Mouse (Mus musculus): ENCODE measurements around the gene Gm21988. TPM values are rescaled to one million over a fixed set of nuclear protein-coding genes. Genes with fewer than 3 reads are reported as not detected.
A peak's percentile ranks its signal among the peaks of the same experiment; 100 is the strongest.

Gene Gm21988
- polyA plus RNA-seq, 1 experiment from 2014 or later = 15.9 TPM

DNA sequence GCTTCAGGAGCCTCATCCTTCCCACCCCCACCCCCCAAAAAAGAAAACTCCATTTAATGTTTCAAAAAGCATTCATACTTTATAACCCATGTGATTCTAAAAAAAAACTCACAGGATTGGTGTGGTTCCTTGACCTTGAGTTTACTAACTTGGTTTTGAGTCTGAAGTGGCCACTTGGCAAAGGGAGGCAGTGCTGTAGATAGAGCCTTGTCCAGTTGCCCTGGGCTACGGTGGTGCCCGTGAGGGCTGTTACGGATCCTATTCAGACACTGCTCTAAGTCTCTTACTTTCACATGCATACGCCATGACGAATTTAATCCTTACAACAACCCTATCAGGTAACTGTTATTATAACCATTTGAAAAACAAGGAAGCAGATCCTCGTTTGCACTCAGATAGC is 27.7 kb downstream of the Gm21988 start:
- WGBS = 66% methylated on average over 6 of the region's 6 CpGs
- H3K27ac ChIP-seq = no peak overlapping the region
- no peak overlapping the region for H3K9ac ChIP-seq (ENCODE audit: low read depth, low read length)
- no peak for DNase-seq (ENCODE audit: low spot score)
- no peak for TF ChIP-seq CTCF (IDR thresholded peaks at IDR 0.05; ENCODE audit: low read depth)
- H3K4me3 ChIP-seq (replicated peaks; ENCODE audit: low read depth, low read length) = no peak overlapping the region
- no peak overlapping the region for H3K4me2 ChIP-seq (ENCODE audit: low read length)
- H3K36me3 ChIP-seq (ENCODE audit: insufficient read depth, low read length) = no peaks in the 10 kb centered on the region
- peaks cover 8% of the 10 kb centered on the region for H3K27me3 ChIP-seq (ENCODE audit: insufficient read depth, low read length)
- peaks cover 16% of the 10 kb centered on the region for H3K4me1 ChIP-seq (replicated peaks; ENCODE audit: insufficient read depth, low read length)
- no peak for ATAC-seq (replicated peaks; ENCODE audit: low FRiP score, low read depth)
- H3K9me3 ChIP-seq (replicated peaks; ENCODE audit: low read length) = no peaks in the 10 kb centered on the region

DNA sequence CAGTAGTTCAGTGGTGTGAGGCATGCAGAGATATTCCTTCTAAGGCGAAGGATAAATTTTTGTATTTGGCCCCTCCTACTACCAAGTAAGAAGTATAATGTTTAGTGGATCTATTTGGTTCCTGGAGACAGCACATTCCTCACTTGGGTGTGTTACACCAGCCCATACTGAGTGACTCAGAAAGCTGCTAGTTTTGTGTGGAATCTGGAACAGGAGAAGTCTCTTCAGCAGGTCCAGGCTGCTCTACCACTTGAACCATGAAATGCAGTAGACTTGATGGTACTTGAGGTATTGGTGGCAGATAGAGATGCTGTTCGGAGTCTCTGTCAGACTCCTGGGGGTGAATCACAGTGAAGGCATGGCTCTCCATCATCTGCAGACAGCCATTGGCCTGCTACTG is 28.9 kb downstream of the Gm21988 start:
- H3K9ac ChIP-seq (ENCODE audit: low read depth, low read length) = no peak overlapping the region
- H3K27me3 ChIP-seq (ENCODE audit: insufficient read depth, low read length) = peaks cover 6% of the 10 kb centered on the region
- no peak for TF ChIP-seq CTCF (IDR thresholded peaks at IDR 0.05; ENCODE audit: low read depth)
- H3K27ac ChIP-seq = no peak overlapping the region
- H3K4me2 ChIP-seq (ENCODE audit: low read length) = no peak overlapping the region
- peaks cover 16% of the 10 kb centered on the region for H3K4me1 ChIP-seq (replicated peaks; ENCODE audit: insufficient read depth, low read length)
- no peak for DNase-seq (ENCODE audit: low spot score)
- no peak for ATAC-seq (replicated peaks; ENCODE audit: low FRiP score, low read depth)
- H3K4me3 ChIP-seq (replicated peaks; ENCODE audit: low read depth, low read length) = no peak overlapping the region
- 89% methylated on average over 2 of the region's 2 CpGs for WGBS
- no peaks in the 10 kb centered on the region for H3K36me3 ChIP-seq (ENCODE audit: insufficient read depth, low read length)
- H3K9me3 ChIP-seq (replicated peaks; ENCODE audit: low read length) = no peaks in the 10 kb centered on the region

DNA sequence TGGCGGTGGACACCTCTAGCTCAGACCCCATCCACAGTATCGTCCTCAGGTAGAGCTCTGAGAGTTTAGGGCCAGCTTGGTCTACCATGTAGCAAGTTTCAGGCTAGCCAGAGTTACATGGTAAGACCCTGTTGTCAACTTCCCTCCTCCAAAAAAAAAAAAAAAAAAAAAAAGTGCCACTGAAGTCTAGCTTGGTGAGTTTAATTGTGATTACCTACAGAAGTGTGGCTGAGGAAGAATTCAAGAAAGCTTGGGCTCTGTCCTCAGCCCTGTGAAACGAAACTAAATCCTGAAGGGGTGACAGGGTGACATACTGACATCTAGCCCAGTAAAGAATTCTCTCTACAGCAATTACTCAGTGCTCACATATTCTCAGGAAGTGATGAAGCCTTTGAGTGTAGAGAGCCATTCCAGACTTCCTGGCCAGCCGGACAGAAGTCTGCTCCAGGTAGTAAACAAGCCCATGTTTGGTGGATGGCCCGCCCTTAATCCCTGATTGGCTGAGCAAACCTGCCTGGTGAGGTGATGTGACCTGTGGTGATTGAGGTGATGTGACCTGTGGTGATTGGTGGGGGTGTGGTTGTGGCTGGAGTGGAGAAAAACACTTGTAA is 30.7 kb downstream of the Gm21988 start:
- Histone ChIP-seq H3K36me3 (ENCODE audit: insufficient read depth, low read length) (no peaks in the 10 kb centered on the region), H3K4me2 (ENCODE audit: low read length) (no peak overlapping the region), H3K4me3 (replicated peaks; ENCODE audit: low read depth, low read length) (no peak overlapping the region), H3K27me3 (ENCODE audit: insufficient read depth, low read length) (no peaks in the 10 kb centered on the region), H3K9me3 (replicated peaks; ENCODE audit: low read length) (no peaks in the 10 kb centered on the region), H3K27ac (no peak overlapping the region), H3K9ac (ENCODE audit: low read depth, low read length) (no peak overlapping the region), H3K4me1 (replicated peaks; ENCODE audit: insufficient read depth, low read length) (peaks cover 4% of the 10 kb centered on the region; the same call in 1 of the 2 replicates)
- WGBS = 67% methylated on average over 5 of the region's 5 CpGs
- no peak for ATAC-seq (replicated peaks; ENCODE audit: low FRiP score, low read depth)
- TF ChIP-seq CTCF (IDR thresholded peaks at IDR 0.05; ENCODE audit: low read depth) = no peak
- DNase-seq (ENCODE audit: low spot score) = no peak

DNA sequence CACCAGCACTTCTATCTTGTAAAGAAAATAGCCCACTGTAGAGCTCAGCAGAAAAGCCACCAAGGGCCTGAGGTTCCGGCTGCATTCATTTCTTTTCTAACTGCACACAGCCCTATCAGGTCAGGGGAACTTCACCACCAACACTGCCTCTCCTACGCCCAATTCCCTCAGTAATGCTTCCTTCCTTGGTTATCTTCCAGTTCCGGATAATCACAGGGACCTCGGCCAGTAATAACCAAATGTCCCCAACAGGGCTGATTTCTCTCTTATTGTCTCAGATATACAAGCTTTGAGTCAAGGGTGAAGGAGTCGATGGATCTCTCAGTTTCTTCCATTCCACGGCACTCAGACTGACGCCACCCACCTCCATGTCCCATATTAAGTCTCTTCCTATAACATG is 32.3 kb downstream of the Gm21988 start:
- H3K27ac ChIP-seq = no peak overlapping the region
- H3K27me3 ChIP-seq (ENCODE audit: insufficient read depth, low read length) = no peaks in the 10 kb centered on the region
- H3K9ac ChIP-seq (ENCODE audit: low read depth, low read length) = no peak overlapping the region
- 66% methylated on average over 7 of the region's 7 CpGs for WGBS
- no peak overlapping the region for H3K4me3 ChIP-seq (replicated peaks; ENCODE audit: low read depth, low read length)
- H3K4me2 ChIP-seq (ENCODE audit: low read length) = no peak overlapping the region
- ATAC-seq (replicated peaks; ENCODE audit: low FRiP score, low read depth) = no peak
- H3K4me1 ChIP-seq (replicated peaks; ENCODE audit: insufficient read depth, low read length) = no peaks in the 10 kb centered on the region
- no peaks in the 10 kb centered on the region for H3K36me3 ChIP-seq (ENCODE audit: insufficient read depth, low read length)
- DNase-seq (ENCODE audit: low spot score) = no peak
- TF ChIP-seq CTCF (IDR thresholded peaks at IDR 0.05; ENCODE audit: low read depth) = no peak
- no peaks in the 10 kb centered on the region for H3K9me3 ChIP-seq (replicated peaks; ENCODE audit: low read length)

DNA sequence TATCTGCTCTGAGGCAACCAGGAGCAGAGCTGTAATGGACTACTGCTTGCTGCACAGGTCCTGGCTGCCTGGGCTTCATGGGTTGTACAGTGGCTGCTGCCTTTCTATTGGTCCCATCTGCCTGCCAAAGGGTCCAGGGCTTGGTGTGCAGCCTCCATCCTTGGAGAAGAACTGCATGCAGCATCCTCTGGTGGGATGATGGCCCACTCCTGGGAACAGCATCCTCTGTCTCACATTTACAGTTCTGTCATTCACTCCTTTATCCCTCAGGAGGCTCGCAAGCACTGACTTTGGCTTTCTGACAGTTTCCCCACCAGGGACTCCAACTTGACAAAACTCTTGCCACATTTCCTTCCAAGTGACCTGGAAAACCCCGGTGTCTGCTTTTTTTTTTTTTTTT is 32.8 kb downstream of the Gm21988 start:
- 70% methylated on average over 2 of the region's 2 CpGs for WGBS
- Histone ChIP-seq H3K4me1 (replicated peaks; ENCODE audit: insufficient read depth, low read length) (no peaks in the 10 kb centered on the region), H3K9me3 (replicated peaks; ENCODE audit: low read length) (no peaks in the 10 kb centered on the region), H3K4me3 (replicated peaks; ENCODE audit: low read depth, low read length) (no peak overlapping the region), H3K36me3 (ENCODE audit: insufficient read depth, low read length) (no peaks in the 10 kb centered on the region), H3K4me2 (ENCODE audit: low read length) (no peak overlapping the region), H3K27ac (no peak overlapping the region), H3K27me3 (ENCODE audit: insufficient read depth, low read length) (no peaks in the 10 kb centered on the region), H3K9ac (ENCODE audit: low read depth, low read length) (no peak overlapping the region)
- ATAC-seq (replicated peaks; ENCODE audit: low FRiP score, low read depth) (no peak), DNase-seq (ENCODE audit: low spot score) (no peak)
- no peak for TF ChIP-seq CTCF (IDR thresholded peaks at IDR 0.05; ENCODE audit: low read depth)

DNA sequence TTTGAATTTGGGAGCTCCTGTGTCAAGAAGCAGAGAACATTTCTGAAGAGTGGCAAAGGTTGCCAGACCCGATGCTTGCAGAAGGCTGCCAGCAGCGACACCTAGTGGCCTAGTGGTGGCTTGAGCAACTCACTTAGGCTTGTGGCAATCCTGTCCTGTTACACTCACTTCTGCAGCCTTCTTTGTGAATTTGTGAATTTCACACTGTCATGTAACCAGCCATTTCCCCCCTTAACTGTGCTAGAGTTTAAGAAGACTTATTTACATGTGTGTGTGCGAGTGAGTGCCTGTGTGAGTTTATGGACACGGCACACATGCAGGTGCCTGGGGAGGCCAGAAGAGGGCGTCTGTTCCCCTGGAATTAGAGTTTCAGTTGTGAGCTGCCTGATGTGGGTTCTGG is 37.9 kb downstream of the Gm21988 start:
- Histone ChIP-seq H3K27me3 (ENCODE audit: insufficient read depth, low read length) (no peaks in the 10 kb centered on the region), H3K27ac (no peak overlapping the region), H3K4me1 (replicated peaks; ENCODE audit: insufficient read depth, low read length) (peaks cover 9% of the 10 kb centered on the region; the same call in 1 of the 2 replicates), H3K9ac (ENCODE audit: low read depth, low read length) (no peak overlapping the region), H3K9me3 (replicated peaks; ENCODE audit: low read length) (no peaks in the 10 kb centered on the region), H3K4me3 (replicated peaks; ENCODE audit: low read depth, low read length) (no peak overlapping the region), H3K36me3 (ENCODE audit: insufficient read depth, low read length) (no peaks in the 10 kb centered on the region), H3K4me2 (ENCODE audit: low read length) (no peak overlapping the region)
- ATAC-seq (replicated peaks; ENCODE audit: low FRiP score, low read depth) = 0 out of 2 replicates have a peak, but pooled peaks have one; percentile 41
- peak; percentile 94 for TF ChIP-seq CTCF (IDR thresholded peaks at IDR 0.05; ENCODE audit: low read depth)
- DNase-seq (ENCODE audit: low spot score) = peak; percentile 94
- WGBS = 38% methylated on average over 5 of the region's 5 CpGs
